Mouse (Mus musculus) thymus, postnatal 10 days (tissue): Measurements from ENCODE around the gene Trip6.

Experiments used
- DNase-seq, 2 experiments: peaks; one replicate each; pipeline ENCODE4 v3.0.0; 2021; ENCODE audit warnings: low spot score in 2 of 2

Trip6 gene

DNA sequence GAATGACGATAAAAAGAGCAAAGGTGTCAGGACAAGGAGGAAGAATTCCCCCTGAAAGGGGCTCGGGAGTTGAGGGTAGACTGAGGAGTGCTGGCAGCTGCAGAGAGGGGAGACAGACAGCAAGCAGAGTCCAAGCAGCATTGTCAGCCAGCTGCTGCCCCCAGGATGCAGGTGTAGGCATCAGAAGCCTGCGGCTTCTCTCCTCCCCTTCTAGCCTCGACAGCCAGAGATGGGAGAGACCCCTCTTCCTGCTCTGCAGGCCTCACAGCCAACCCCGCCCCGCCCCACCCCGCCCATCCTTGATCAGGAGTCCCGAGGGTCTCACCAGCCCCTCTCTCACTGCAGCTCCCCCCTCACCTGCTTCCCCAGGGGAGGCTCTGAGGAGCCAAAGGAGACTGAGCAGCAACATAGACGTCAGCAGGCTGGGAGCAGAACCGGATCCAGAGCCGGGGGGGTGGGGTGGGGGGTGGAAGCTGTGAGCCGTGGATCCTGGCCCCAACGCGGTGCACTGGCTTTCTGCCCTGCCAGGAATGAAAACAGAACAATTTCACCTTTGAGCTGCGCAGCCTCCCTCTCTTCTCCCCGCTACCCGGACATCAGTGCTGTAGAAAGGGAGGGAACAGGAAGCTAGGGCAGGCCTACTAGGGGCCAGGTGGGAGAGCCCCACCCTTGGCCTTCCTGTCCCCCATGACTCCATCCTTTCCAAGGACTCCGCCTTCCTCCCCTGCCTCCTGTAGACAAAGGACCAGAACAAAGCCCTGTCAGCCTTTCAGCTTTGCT lies 45.9 kb downstream of the Trip6 start:
- peak; percentile 65 to 72 for DNase-seq

- DNase-seq, result no peak
These were observed 49.4 kb downstream of the Trip6 start for GRCm38 (mm10) chr5:137264787-137265186.

DNA sequence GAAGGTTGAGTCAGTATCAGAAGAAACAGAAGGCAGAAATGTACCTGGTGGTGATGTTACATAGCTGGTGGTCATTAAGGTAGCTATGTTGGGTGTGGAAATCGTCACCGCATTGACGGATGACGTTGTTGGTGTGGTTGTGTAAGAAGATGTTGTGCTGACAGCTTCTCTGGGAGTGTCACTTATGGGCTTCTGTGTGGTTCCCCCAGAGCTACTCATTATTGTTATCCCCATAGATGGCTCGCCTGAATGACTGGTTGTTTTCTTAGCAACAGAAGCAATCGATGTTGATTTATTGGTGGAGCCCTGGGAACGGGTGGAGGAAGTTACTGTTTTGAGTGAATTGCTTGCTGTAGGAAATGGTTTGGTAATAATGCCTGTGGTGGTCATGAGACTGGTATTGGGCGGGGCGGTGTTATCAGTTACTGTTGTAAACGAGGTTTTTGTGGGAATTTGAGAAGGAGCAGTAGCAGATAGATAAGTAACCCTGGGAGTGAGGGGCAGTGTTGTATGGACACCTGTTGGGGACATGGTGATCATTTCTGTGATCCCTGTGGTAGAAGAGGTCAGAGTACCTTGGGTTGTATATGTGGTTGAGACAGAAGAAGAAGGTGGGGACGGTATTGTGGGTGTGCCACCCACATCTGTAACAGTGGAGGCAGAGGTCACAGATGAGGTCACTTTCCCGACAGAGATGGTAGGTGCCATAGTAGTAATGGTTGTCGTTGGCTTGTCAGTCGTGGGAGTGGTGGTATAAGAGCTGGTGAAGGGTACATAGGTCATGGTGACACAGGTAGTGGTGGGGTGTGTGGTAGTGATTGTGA lies 50.1 kb downstream of the Trip6 start:
- no peak for DNase-seq
